Mouse (Mus musculus) embryonic facial prominence, embryonic 15.5 days (tissue): ENCODE measurements around the gene Rmnd5b. TPM values are rescaled to one million over a fixed set of nuclear protein-coding genes. Genes with fewer than 3 reads are reported as not detected.
"Not testable (repeated sequence)": the region's sequence is repeated elsewhere in the genome, so short reads cannot be mapped to it uniquely, and the experiment has no call there.

Experiments
- ATAC-seq: fragments of 200-750 bp; cut with Nextera tagmentation; 2 replicates; pipeline ENCODE4 v1.8.0; 2017; ENCODE audit warnings: low read depth, moderate TSS enrichment; ENCODE audit not compliant: insufficient number of reproducible peaks, low FRiP score, low TSS enrichment
- H3K27ac ChIP-seq: fragments of 300-500 bp; sonication (generic); replicated peaks from 2 replicates; pipeline ENCODE4 v1.5.1; 2015; ENCODE audit warnings: mild to moderate bottlenecking, inconsistent platforms
- H3K27me3 ChIP-seq: fragments of 300-500 bp; sonication (generic); 2 replicates; pipeline ENCODE4 v1.6.1; 2015; ENCODE audit warnings: inconsistent platforms
- H3K36me3 ChIP-seq: fragments of 300-500 bp; sonication (generic); 2 replicates; pipeline ENCODE4 v1.6.1; 2015; ENCODE audit warnings: mild to moderate bottlenecking, inconsistent platforms
- H3K4me1 ChIP-seq: fragments of 300-500 bp; sonication (generic); 2 replicates; pipeline ENCODE4 v1.6.1; 2015; ENCODE audit warnings: inconsistent platforms
- H3K4me2 ChIP-seq: fragments of 300-500 bp; sonication (generic); replicated peaks from 2 replicates; pipeline ENCODE4 v1.6.1; 2015; ENCODE audit warnings: mild to moderate bottlenecking, inconsistent platforms
- H3K4me3 ChIP-seq: fragments of 300-500 bp; sonication (generic); replicated peaks from 2 replicates; pipeline ENCODE4 v1.5.1; 2015; ENCODE audit warnings: mild to moderate bottlenecking, inconsistent platforms
- H3K9ac ChIP-seq: fragments of 300-500 bp; sonication (generic); 2 replicates; pipeline ENCODE4 v1.6.1; 2015; ENCODE audit warnings: inconsistent platforms
- H3K9me3 ChIP-seq: fragments of 300-500 bp; sonication (generic); replicated peaks from 2 replicates; pipeline ENCODE4 v1.6.1; 2016; ENCODE audit warnings: inconsistent platforms
- WGBS: fragments of 180-500 bp; shearing (Covaris S2); methylation state at CpG from one replicate; pipeline ENCODE4 v1.1.7; 2015; 5-methylcytosine and 5-hydroxymethylcytosine counted together
- polyA plus RNA-seq: library from polyadenylated mRNA; unstranded; fragments of >200 nt; fragmentation: Nextera tagmentation; extraction: Ambion mirVana; gene quantifications from 2 replicates; pipeline ENCODE4 v1.2.1, GENCODE M21; 2015

Gene Rmnd5b
- polyA plus RNA-seq = 53.1 and 55.1 TPM in 2 replicates

DNA sequence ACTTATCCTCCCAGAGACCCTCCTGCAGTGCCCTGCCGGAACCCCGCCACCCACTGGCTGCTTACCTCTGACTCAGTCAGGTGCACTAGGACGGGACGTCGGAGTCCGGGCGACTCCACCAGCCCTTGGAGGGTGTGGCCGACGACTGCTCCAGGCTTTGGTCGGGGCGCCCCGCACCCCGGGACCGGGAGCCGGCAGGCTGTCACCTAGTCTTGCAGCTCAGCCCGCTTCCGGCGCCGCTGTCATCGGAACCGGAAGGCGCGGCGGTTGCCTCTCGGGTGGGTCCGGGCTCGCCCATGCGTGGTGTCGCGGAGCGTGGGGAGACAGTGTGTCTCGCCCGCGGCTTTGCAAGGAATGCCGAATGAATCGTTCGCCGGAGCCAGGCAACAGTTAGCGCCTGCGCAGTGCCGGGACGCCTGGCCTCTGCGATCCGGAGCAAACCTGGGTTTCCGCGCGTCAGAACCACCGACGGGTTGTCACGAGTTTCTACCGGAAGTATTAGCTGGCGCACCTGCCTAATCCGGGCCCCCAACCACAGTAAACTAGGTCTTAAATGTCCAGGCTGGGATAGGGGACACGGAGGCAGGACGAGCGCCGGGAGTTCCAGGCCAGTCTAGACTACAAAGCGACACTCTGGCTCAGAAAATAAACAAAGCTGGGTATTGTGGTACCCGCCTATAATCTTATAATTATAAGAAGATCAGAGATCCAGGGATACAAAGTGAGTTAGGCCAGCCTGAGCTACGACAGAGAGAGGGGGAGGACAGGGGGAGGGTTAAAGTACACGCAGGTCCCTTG is at the start of gene Rmnd5b:
Gene Rmnd5b, minus strand, starts transcription at position 372 of the 798 bp plus-strand sequence.
- Histone ChIP-seq H3K9me3 (no peaks in the 10 kb centered on the region), H3K4me2 (peak within 1 kb of the TSS; percentile 79), H3K4me3 (peak within 1 kb of the TSS; percentile 82), H3K27ac (peak within 1 kb of the TSS; percentile 87), H3K4me1 (peaks cover 26% of the 10 kb centered on the region), H3K36me3 (peaks cover under 1% of the 10 kb centered on the region; the same call in 1 of the 2 replicates), H3K27me3 (no peaks in the 10 kb centered on the region), H3K9ac (peak within 1 kb of the TSS; percentile 64)
- under 1% methylated on average over 61 of the region's 61 CpGs for WGBS
- ATAC-seq = peak; percentile 73

DNA sequence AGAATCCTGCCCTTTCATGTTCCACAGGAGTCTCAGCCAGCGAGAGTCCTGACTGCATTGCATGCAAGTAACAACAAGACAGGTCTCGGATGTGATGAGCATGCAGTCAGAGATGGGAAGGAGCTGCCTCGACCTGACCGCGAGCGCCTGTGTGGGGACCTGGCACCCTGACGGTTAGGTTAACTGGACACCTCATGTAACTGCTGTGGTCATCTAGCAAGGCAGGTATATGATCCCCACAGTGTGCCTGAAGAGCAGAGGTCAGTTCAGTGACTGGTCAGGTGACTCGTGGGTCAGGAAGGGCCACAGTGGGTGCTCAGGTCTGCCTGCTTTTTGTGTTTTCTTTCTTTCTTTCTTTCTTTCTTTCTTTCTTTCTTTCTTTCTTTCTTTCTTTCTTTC is 46.3 kb upstream of the Rmnd5b start:
- ATAC-seq = no peak
- Histone ChIP-seq H3K27ac (no peak overlapping the region), H3K27me3 (no peaks in the 10 kb centered on the region), H3K9ac (no peak overlapping the region), H3K4me3 (0 out of 2 replicates have a peak overlapping the region, but pooled peaks have one; percentile 7), H3K4me1 (peaks cover 4% of the 10 kb centered on the region; the same call in 1 of the 2 replicates), H3K4me2 (peak overlapping the region; percentile 25; the same call in 1 of the 2 replicates), H3K9me3 (no peaks in the 10 kb centered on the region), H3K36me3 (0 out of 2 replicates have a peak, but pooled peaks cover 4% of the 10 kb centered on the region)
- WGBS = 30% methylated on average over 8 of the region's 8 CpGs

DNA sequence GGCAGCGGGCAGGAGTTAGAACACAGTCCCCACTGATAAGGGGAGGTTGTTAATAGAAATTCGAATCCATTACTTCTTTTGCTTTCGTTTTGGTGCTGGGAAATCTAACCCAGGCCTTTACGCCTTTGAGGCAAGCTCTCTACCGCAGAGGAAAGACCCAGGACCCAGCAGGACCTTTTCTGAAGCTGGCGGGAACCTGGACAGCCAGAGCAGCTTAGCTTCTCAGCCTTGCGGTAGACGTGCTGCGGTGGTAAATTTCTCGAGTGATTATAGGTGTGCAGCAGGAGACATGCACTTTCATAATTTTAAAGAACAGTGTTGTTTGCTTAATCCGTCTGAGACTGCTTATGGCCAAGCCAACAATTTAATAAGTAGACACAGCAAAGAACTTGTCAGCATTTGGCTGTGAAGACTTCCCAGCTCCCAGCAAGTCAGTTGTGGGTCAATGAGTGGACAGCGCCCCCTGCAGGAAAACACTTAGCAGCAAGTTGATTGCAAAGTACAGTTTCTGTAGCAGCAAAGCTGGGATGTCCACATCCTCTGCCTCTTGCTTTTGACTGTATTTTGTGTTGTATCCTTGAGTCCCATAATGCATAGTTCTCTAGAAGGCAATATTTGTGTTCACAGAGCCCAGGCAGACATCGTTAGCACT is 45.8 kb upstream of the Rmnd5b start:
- peak overlapping the region; percentile 7; the same call in 1 of the 2 replicates for H3K4me3 ChIP-seq
- peak; percentile 34; the same call in 1 of the 2 replicates for ATAC-seq

DNA sequence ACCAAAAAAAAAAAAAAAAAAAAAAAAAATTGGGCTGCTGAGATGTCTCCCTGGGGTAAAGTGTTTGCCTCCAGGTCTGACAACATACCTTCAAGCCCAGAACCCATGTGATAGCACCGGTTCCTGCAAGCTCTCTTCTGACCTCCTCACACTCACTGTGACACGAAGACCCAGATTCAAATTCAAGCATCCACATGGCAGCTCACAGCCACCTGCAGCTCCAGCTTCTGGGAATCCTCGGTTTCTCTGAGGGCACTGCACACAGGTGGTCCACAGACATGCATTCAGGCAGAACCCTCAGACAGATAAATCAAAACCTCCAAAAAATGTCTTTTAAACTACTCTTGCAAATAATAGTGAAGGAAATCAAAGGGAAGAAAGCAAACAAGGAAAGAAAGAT is 43.8 kb upstream of the Rmnd5b start:
- 67% methylated on average over 3 of the region's 3 CpGs for WGBS
- Histone ChIP-seq H3K9ac (no peak overlapping the region), H3K36me3 (no peaks in the 10 kb centered on the region), H3K9me3 (no peaks in the 10 kb centered on the region), H3K27me3 (no peaks in the 10 kb centered on the region), H3K4me1 (peaks cover 4% of the 10 kb centered on the region; the same call in 1 of the 2 replicates), H3K4me2 (no peak overlapping the region), H3K4me3 (no peak overlapping the region), H3K27ac (no peak overlapping the region)
- no peak for ATAC-seq

More for the DNA sequence above, 45.8 kb upstream of the Rmnd5b start:
- peaks cover 4% of the 10 kb centered on the region; the same call in 1 of the 2 replicates for H3K4me1 ChIP-seq
- H3K27ac ChIP-seq = no peak overlapping the region; the same call in 1 of the 2 replicates
- H3K27me3 ChIP-seq = no peaks in the 10 kb centered on the region
- H3K4me2 ChIP-seq = peak overlapping the region; percentile 25
- no peaks in the 10 kb centered on the region for H3K9me3 ChIP-seq
- 25% methylated on average over 13 of the region's 13 CpGs for WGBS
- H3K36me3 ChIP-seq = 0 out of 2 replicates have a peak, but pooled peaks cover 4% of the 10 kb centered on the region
- H3K9ac ChIP-seq = no peak overlapping the region

DNA sequence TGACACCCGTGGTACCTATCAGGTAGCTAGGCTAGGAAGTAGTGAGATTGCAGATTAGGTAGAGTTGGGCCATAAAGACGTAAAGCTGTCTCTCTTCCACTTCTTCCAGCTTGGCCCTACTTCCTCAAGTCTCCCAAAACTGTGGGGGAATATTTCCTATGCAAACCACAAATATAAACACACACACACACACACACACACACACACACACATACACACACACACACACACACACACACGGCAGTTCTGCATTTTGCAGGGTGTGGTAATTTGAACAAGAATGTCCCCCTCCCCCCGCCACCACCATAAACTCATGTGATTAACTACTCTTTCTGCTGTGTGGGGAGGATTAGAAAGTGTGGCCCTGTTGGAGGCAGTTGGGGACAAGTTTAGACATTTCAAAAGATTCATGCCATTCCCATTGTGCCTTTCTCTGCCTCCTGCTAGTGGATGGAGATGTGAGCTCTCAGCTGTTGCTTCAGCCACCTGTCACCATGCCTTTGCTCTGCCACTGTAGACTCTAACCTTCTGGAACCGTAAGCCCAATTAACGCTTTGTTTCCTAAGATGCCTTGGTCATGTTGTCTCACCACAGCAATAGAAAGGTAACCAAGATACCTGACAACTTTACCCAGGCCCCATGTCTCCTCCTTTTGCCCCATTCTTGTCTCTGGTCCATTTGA is 42.2 kb upstream of the Rmnd5b start:
- 57% methylated on average over 6 of the region's 6 CpGs for WGBS
- no peak for ATAC-seq

DNA sequence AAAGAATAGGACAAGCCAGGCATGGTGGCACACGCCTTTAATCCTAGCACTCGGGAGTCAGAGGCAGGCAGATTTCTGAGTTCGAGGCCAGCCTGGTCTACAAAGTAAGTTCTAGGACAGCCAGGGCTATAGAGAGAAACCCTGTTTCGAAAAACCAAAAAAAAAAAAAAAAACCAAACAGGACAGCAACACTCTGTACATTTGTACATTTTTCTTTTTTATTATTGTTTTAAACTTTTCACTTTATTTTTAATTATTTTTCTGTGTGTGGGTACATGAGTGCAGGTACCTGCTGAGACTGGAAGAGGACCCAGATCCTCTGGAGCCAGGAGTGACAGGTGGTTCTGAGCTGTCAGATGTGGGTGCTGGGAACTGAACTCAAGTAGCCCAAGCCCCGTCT is 39.7 kb upstream of the Rmnd5b start:
- Histone ChIP-seq H3K4me2 (no peak overlapping the region), H3K36me3 (no peaks in the 10 kb centered on the region), H3K27me3 (no peaks in the 10 kb centered on the region), H3K9ac (no peak overlapping the region), H3K27ac (no peak overlapping the region), H3K9me3 (no peaks in the 10 kb centered on the region), H3K4me1 (0 out of 2 replicates have a peak, but pooled peaks cover 9% of the 10 kb centered on the region), H3K4me3 (no peak overlapping the region)
- 81% methylated on average over 5 of the region's 5 CpGs for WGBS
- no peak for ATAC-seq

More for the DNA sequence above, 42.2 kb upstream of the Rmnd5b start:
- no peak overlapping the region for H3K9ac ChIP-seq
- no peaks in the 10 kb centered on the region for H3K36me3 ChIP-seq
- no peak overlapping the region for H3K4me2 ChIP-seq
- H3K4me3 ChIP-seq = no peak overlapping the region
- no peak overlapping the region for H3K27ac ChIP-seq
- H3K4me1 ChIP-seq = peaks cover 13% of the 10 kb centered on the region; the same call in 1 of the 2 replicates
- H3K9me3 ChIP-seq = no peaks in the 10 kb centered on the region
- H3K27me3 ChIP-seq = no peaks in the 10 kb centered on the region

DNA sequence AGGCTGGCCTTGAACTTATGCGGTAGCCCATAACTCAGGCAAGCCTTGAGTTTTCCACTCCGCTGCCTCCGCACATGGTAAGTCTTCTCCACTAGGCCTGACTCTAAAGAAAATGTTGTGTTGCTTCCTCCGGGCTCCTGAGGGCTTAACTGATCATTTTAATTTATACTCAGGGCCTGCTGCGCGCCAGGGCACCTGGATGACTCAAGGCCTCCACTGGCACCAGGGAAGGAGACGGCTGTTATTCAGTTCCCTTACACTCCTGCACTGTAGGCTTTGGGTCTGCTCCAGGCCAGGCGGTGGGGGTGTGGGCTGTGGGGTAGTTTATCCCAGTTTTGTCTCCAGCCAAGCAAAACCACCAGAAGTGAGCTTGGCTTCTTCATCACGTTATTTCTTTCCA is 37.6 kb upstream of the Rmnd5b start:
- H3K4me2 ChIP-seq = no peak overlapping the region
- no peaks in the 10 kb centered on the region for H3K27me3 ChIP-seq
- WGBS = 59% methylated on average over 9 of the region's 9 CpGs
- H3K4me3 ChIP-seq = no peak overlapping the region
- H3K27ac ChIP-seq = 0 out of 2 replicates have a peak overlapping the region, but pooled peaks have one; percentile 44
- H3K9ac ChIP-seq = no peak overlapping the region
- no peak for ATAC-seq
- no peaks in the 10 kb centered on the region for H3K36me3 ChIP-seq
- H3K9me3 ChIP-seq = no peaks in the 10 kb centered on the region
- H3K4me1 ChIP-seq = 0 out of 2 replicates have a peak, but pooled peaks cover 9% of the 10 kb centered on the region

DNA sequence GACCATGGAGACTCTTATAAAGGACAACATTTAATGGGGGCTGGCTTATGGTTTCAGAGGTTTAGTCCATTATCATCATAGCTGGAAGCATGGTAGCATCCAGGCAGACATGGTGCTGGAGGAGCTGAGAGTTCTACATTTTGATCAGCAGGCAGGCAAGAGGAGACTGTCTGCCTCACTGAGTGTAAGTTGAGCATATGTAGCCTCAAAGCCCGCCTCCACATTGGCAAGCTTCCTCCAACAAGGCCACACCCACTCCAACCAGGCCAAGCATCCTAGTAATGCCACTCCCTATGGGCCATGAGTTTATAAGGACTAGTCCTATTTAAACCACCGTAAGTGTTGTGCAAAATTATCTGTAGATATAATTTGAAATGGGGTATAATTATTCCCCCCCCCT is 35.7 kb upstream of the Rmnd5b start:
- Histone ChIP-seq H3K9ac (no peak overlapping the region), H3K27ac (no peak overlapping the region), H3K4me2 (no peak overlapping the region), H3K27me3 (no peaks in the 10 kb centered on the region), H3K4me3 (no peak overlapping the region), H3K36me3 (no peaks in the 10 kb centered on the region), H3K9me3 (no peaks in the 10 kb centered on the region), H3K4me1 (0 out of 2 replicates have a peak, but pooled peaks cover 9% of the 10 kb centered on the region)
- no peak for ATAC-seq
- WGBS = 66% methylated on average over 2 of the region's 2 CpGs

DNA sequence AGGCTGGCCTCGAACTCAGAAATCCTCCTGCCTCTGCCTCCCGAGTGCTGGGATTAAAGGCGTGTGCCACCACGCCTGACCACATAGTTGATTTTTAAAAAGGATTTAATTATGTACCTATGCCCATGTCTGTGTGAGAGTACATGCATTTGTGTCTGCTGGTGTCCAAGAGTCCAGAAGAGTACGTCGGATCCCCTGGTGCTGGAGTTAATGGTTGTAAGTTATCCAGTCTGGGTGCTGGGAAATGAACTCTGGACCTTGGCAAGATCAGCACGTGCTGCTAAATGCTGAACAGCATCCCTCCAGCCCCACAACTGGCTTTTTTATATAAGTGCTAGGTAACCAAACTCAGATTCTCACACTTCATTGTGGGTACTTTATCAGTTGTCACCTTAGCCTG is 35.1 kb upstream of the Rmnd5b start:
- Histone ChIP-seq H3K27me3 (no peaks in the 10 kb centered on the region), H3K36me3 (no peaks in the 10 kb centered on the region), H3K9ac (no peak overlapping the region), H3K4me1 (0 out of 2 replicates have a peak, but pooled peaks cover 9% of the 10 kb centered on the region), H3K4me2 (no peak overlapping the region), H3K4me3 (no peak overlapping the region), H3K9me3 (no peaks in the 10 kb centered on the region), H3K27ac (no peak overlapping the region)
- no peak for ATAC-seq
- WGBS = 92% methylated on average over 7 of the region's 7 CpGs

DNA sequence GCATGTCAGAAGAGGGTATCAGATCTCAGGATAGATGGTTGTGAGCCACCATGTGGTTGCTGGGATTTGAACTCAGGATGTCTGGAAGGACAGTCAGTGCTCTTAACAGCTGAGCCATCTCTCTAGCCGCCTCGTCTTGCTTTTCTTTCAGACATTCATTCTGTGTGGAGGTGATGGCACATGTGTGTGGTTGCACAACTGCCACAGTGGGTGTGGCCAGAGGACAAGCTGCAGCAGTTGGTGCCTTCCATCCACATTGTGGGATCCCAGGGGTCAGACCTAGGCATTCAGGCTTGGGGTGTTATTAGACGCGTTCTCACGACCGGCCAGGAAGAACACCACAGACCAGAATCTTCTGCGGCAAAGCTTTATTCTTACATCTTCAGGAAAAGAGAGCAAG is 29.1 kb upstream of the Rmnd5b start:
- not testable (repeated sequence) for H3K27me3 ChIP-seq, H3K36me3 ChIP-seq, H3K9me3 ChIP-seq, H3K27ac ChIP-seq, H3K4me3 ChIP-seq, H3K4me1 ChIP-seq, H3K9ac ChIP-seq, H3K4me2 ChIP-seq, ATAC-seq
- 90% methylated on average over 7 of the region's 7 CpGs for WGBS

DNA sequence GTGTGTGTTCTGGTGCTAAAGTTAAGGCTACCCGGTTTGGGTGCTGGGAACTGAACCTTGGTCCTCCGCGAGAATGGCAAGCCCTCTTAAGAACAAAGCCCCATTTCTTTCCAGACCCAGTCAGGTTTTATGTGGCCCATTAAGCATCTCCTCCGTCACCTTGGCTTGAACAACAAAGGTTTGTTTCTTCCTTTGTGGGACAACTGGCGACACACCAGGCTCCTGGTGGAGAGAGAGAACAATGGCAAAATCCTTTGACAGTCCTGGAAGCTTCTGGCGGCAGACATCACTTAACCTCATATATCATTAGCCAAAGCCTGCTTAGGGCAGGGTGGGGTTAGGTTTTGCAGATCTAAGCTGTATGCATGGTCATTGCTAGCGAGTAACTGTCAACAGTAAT is 26.9 kb upstream of the Rmnd5b start:
- H3K4me2 ChIP-seq = no peak overlapping the region
- no peak overlapping the region for H3K27ac ChIP-seq
- no peaks in the 10 kb centered on the region for H3K9me3 ChIP-seq
- H3K36me3 ChIP-seq = no peaks in the 10 kb centered on the region
- H3K9ac ChIP-seq = no peak overlapping the region
- peaks cover 14% of the 10 kb centered on the region for H3K4me1 ChIP-seq
- 73% methylated on average over 7 of the region's 7 CpGs for WGBS
- no peak overlapping the region for H3K4me3 ChIP-seq
- H3K27me3 ChIP-seq = no peaks in the 10 kb centered on the region
- no peak for ATAC-seq
